Mouse (Mus musculus): ENCODE measurements around the gene Trmt1. TPM values are rescaled to one million over a fixed set of nuclear protein-coding genes. Genes with fewer than 3 reads are reported as not detected.

Gene Trmt1
- polyA plus RNA-seq, 1 experiment from 2014 or later, result 65.7 TPM

DNA sequence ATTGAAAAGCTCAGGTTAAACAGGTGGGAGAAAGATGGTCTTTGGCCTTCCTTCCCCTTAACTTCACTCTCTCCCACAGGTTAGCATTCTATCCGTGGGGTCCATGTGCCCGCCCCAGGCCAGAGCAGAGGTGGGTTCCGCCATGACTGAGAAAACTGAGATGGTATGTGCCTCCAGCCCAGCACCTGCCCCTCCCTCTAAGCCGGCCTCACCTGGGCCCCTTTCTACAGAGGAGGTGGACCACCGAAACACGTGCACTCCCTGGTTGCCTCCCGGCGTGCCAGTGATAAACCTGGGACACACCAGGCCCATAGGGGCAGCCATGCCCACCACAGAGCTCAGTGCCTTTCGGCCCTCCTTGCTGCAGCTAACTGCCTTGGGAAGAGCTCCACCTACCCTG lies 16.5 kb downstream of the Trmt1 start:
- H3K4me1 ChIP-seq (ENCODE audit: control insufficient read depth, insufficient read depth, low read length), result peaks cover 29% of the 10 kb centered on the region

DNA sequence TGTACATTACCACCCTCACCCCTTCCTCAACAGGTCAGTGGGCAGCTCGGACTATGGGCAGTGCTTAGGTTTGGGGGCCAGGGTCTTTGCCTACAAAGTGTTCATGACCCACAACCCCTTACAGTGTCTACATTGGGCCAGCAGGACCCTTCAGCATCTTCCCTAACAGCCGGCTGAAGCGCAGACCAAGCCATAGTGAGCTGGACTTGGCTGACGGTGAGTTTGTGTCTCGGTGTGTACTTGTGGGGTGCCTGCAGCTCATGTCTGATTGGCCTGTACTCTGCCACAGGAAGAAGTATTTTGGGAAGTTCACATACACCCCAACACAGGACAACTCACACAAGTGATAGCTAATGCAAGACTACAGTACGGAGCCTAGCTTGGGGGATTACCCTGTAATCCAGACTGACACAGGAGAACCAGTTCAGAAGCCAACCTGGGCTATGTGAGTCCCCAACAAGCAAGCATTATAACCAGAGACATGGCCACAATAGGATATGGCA lies 16.9 kb downstream of the Trmt1 start:
- WGBS, result 89% methylated on average over 6 of the region's 6 CpGs
- H3K4me3 ChIP-seq (ENCODE audit: low read depth, low read length), result 0 out of 2 replicates have a peak overlapping the region, but pooled peaks have one; percentile 17
- H3K4me1 ChIP-seq (ENCODE audit: control insufficient read depth, insufficient read depth, low read length), result peaks cover 30% of the 10 kb centered on the region

More for the DNA sequence above, 16.5 kb downstream of the Trmt1 start:
- Histone ChIP-seq H3K9ac (replicated peaks; ENCODE audit: low read depth, low read length) (no peak overlapping the region), H3K4me3 (ENCODE audit: low read depth, low read length) (peak overlapping the region; percentile 17; the same call in 1 of the 2 replicates), H3K36me3 (ENCODE audit: control insufficient read depth, insufficient read depth, low read length) (peaks cover 13% of the 10 kb centered on the region), H3K4me2 (replicated peaks; ENCODE audit: low read depth, low read length) (0 out of 2 replicates have a peak overlapping the region, but pooled peaks have one; percentile 13), H3K27ac (ENCODE audit: low read length) (no peak overlapping the region), H3K9me3 (ENCODE audit: control insufficient read depth, low read depth, low read length) (no peaks in the 10 kb centered on the region), H3K27me3 (ENCODE audit: control insufficient read depth, insufficient read depth, low read length) (peaks cover 36% of the 10 kb centered on the region; the same call in 1 of the 2 replicates)
- ATAC-seq (ENCODE audit: insufficient number of reproducible peaks, insufficient read depth, low FRiP score, low read depth), result no peak
- 72% methylated on average over 9 of the region's 9 CpGs for WGBS

DNA sequence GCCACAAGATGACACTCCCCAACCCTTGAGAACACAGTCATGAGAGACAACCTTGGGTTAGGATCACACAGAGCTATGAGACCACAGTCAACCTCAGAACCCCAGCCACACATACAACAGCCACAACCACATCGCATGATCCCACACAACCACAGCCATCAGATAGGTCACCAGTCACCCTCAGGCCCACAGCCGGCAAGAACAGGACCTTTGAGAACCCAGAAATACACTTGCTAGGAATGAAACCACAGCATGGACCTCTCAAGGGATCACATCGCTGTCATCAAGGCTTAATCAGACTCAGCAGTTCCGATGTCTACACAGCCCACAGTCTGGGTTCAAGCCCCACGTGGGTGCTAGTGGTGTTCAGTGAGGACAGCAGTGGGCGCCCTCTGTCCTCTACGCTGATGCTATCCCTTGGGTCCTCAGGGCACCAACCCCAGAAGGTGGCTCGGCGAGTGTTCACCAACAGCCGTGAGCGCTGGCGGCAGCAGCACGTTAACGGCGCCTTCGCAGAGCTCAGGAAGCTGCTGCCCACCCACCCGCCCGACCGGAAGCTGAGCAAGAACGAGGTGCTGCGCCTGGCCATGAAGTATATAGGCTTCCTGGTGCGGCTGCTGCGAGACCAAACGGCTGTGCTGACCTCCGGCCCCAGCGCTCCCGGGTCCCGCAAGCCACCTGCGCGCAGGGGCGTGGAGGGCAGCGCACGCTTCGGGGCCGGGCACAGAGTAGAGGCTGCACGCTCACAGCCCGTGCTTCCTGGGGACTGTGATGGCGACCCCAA lies 17.6 kb downstream of the Trmt1 start:
- H3K9ac ChIP-seq (replicated peaks; ENCODE audit: low read depth, low read length), result no peak overlapping the region
- ATAC-seq (ENCODE audit: insufficient number of reproducible peaks, insufficient read depth, low FRiP score, low read depth), result no peak
- no peaks in the 10 kb centered on the region for H3K9me3 ChIP-seq (ENCODE audit: control insufficient read depth, low read depth, low read length)
- no peak overlapping the region for H3K27ac ChIP-seq (ENCODE audit: low read length)
- H3K4me1 ChIP-seq (ENCODE audit: control insufficient read depth, insufficient read depth, low read length), result peaks cover 30% of the 10 kb centered on the region
- WGBS, result 18% methylated on average over 38 of the region's 38 CpGs
- H3K27me3 ChIP-seq (ENCODE audit: control insufficient read depth, insufficient read depth, low read length), result peaks cover 43% of the 10 kb centered on the region; the same call in 1 of the 2 replicates
- H3K4me3 ChIP-seq (ENCODE audit: low read depth, low read length), result 0 out of 2 replicates have a peak overlapping the region, but pooled peaks have one; percentile 9
- peak overlapping the region; percentile 26; the same call in 1 of the 2 replicates for H3K4me2 ChIP-seq (replicated peaks; ENCODE audit: low read depth, low read length)
- peaks cover 13% of the 10 kb centered on the region; the same call in 1 of the 2 replicates for H3K36me3 ChIP-seq (ENCODE audit: control insufficient read depth, insufficient read depth, low read length)

More for the DNA sequence above, 16.9 kb downstream of the Trmt1 start:
- Histone ChIP-seq H3K4me2 (replicated peaks; ENCODE audit: low read depth, low read length) (no peak overlapping the region), H3K9me3 (ENCODE audit: control insufficient read depth, low read depth, low read length) (no peaks in the 10 kb centered on the region), H3K27ac (ENCODE audit: low read length) (no peak overlapping the region), H3K9ac (replicated peaks; ENCODE audit: low read depth, low read length) (no peak overlapping the region), H3K36me3 (ENCODE audit: control insufficient read depth, insufficient read depth, low read length) (peaks cover 15% of the 10 kb centered on the region; the same call in 1 of the 2 replicates), H3K27me3 (ENCODE audit: control insufficient read depth, insufficient read depth, low read length) (peaks cover 41% of the 10 kb centered on the region; the same call in 1 of the 2 replicates)
- ATAC-seq (ENCODE audit: insufficient number of reproducible peaks, insufficient read depth, low FRiP score, low read depth), result no peak

DNA sequence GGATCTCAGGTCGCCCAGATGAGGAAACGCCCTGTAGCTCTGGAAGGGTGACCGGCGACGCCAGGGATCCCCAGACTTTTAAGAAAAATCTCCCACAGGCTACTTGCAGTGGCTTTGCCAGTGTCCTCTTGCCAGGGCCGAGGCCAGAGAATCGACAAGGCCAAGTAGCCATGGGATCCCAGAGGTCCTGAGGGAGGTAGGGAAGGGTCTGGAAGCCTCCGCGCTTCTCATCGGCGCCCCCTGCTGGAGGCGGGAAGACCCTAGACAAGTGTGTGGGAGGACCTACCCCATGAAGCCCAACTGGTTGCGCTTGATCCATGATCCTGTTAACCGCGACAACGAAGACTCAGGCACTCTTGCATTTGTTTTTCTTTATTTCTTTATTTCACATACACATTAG lies 18.2 kb downstream of the Trmt1 start:
- 8% methylated on average over 16 of the region's 16 CpGs for WGBS
- Histone ChIP-seq H3K9ac (replicated peaks; ENCODE audit: low read depth, low read length) (no peak overlapping the region), H3K27me3 (ENCODE audit: control insufficient read depth, insufficient read depth, low read length) (peaks cover 43% of the 10 kb centered on the region; the same call in 1 of the 2 replicates), H3K9me3 (ENCODE audit: control insufficient read depth, low read depth, low read length) (no peaks in the 10 kb centered on the region), H3K4me3 (ENCODE audit: low read depth, low read length) (peak overlapping the region; percentile 9; the same call in 1 of the 2 replicates), H3K4me1 (ENCODE audit: control insufficient read depth, insufficient read depth, low read length) (peaks cover 37% of the 10 kb centered on the region), H3K36me3 (ENCODE audit: control insufficient read depth, insufficient read depth, low read length) (peaks cover 9% of the 10 kb centered on the region; the same call in 1 of the 2 replicates), H3K4me2 (replicated peaks; ENCODE audit: low read depth, low read length) (peak overlapping the region; percentile 26; the same call in 1 of the 2 replicates), H3K27ac (ENCODE audit: low read length) (no peak overlapping the region)
- ATAC-seq (ENCODE audit: insufficient number of reproducible peaks, insufficient read depth, low FRiP score, low read depth), result no peak

DNA sequence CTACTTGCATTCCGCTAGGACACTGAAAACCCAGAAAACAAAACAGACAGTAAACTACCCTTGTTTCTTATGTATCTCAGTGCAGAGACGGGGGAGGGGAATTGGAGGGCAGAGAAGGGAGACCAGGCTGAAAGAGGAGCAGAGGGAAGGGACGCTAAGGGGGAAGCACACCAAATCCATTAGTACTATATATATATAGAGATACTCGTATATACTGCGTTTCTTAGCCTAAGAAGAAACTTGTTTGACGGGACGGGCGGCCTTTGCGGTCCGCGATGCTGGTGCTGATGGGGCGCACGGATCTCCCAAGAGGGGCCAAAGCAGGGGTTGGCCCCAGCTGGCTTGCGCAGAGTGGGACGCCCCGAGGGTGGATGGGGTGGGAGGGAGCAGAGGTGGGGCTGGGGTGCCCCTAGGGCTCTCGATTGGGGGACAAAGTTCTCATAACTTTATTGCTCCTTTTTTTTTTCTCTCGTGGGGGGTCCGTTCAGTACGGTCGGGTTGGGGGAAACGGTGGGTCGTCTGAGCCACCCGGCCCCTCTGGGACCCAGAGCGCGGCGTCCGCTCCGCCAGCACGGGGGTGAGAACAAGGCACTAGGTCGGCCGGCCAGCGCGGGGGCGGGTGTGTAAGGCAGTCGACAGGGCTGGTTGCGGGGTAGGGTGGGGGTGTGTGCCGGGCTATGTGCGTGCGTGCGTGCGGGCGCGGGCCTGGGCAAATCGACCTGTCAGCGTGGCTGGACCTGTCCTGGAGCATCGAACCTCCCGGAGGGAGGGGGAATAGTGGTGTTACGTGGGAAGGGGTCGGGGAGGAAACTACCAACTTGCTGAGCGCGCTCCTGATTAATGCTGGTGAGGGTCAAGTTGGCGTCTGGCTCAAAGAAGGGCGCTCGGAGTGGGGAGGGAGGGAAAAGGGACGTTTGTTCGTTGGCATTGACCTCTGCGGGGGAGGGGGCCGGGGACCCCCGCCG lies 19.0 kb downstream of the Trmt1 start:
- 6% methylated on average over 61 of the region's 61 CpGs for WGBS
- no peak for ATAC-seq (ENCODE audit: insufficient number of reproducible peaks, insufficient read depth, low FRiP score, low read depth)

DNA sequence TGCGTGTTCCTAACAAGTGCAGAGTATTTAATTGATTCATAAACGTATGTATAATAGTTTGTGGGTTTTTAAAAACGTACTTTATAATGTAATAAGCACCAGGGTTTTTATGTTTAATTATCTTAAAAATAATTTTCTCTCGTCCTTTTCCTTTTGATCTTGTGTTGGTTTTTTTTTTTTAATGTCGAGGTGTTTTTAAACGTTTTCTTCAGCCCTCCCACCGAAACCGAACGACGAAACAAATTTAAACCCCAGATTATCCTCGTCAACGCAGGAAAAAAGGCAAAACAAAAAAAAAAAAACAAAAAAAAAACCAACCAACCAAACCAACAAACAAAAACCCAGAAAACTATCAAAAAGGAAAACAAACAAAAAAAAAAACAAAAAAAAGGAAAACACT lies 19.9 kb downstream of the Trmt1 start:
- Histone ChIP-seq H3K9me3 (ENCODE audit: control insufficient read depth, low read depth, low read length) (no peaks in the 10 kb centered on the region), H3K27ac (ENCODE audit: low read length) (no peak overlapping the region), H3K4me2 (replicated peaks; ENCODE audit: low read depth, low read length) (peak overlapping the region; percentile 43), H3K36me3 (ENCODE audit: control insufficient read depth, insufficient read depth, low read length) (peaks cover 9% of the 10 kb centered on the region; the same call in 1 of the 2 replicates), H3K27me3 (ENCODE audit: control insufficient read depth, insufficient read depth, low read length) (peaks cover 43% of the 10 kb centered on the region; the same call in 1 of the 2 replicates), H3K9ac (replicated peaks; ENCODE audit: low read depth, low read length) (no peak overlapping the region; the same call in 1 of the 2 replicates), H3K4me1 (ENCODE audit: control insufficient read depth, insufficient read depth, low read length) (peaks cover 40% of the 10 kb centered on the region), H3K4me3 (ENCODE audit: low read depth, low read length) (peak overlapping the region; percentile 20)
- no peak for ATAC-seq (ENCODE audit: insufficient number of reproducible peaks, insufficient read depth, low FRiP score, low read depth)
- 4% methylated on average over 12 of the region's 12 CpGs for WGBS

More for the DNA sequence above, 19.0 kb downstream of the Trmt1 start:
- Histone ChIP-seq H3K9me3 (ENCODE audit: control insufficient read depth, low read depth, low read length) (no peaks in the 10 kb centered on the region), H3K9ac (replicated peaks; ENCODE audit: low read depth, low read length) (no peak overlapping the region; the same call in 1 of the 2 replicates), H3K4me3 (ENCODE audit: low read depth, low read length) (peak overlapping the region; percentile 20), H3K4me1 (ENCODE audit: control insufficient read depth, insufficient read depth, low read length) (peaks cover 40% of the 10 kb centered on the region), H3K4me2 (replicated peaks; ENCODE audit: low read depth, low read length) (peak overlapping the region; percentile 43), H3K27me3 (ENCODE audit: control insufficient read depth, insufficient read depth, low read length) (peaks cover 43% of the 10 kb centered on the region; the same call in 1 of the 2 replicates), H3K36me3 (ENCODE audit: control insufficient read depth, insufficient read depth, low read length) (peaks cover 9% of the 10 kb centered on the region; the same call in 1 of the 2 replicates), H3K27ac (ENCODE audit: low read length) (no peak overlapping the region)

DNA sequence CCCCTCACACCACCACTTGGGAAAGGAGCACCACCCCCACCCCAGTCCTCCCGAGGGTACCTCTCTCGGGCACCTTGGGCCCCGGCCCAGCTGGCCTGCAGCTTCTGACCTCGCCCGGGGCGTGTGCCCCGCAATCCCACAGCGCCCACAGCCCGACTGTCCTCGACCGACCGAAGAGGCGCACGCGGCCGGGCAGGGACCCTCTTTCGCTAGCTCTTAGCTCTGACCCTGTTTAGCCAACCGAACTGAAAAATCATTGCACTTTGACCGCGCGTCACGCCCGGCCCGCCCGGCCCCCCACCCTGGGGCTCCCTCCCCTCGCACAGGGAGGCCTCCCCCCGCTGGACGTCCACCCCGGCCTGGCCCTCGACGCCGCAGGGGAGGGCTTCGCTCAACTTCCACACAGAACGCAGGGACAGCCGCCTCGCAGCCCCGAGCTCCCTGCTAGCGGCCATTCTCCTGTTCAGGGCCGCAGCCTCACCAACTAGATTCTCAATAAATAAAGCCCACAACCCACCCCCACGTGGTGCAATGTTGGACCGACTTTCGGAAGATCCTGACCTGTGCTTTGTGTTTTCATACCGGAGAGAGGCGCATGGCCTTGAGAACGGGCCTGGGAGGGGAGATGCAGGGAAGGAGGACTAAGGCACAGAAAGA lies 20.6 kb downstream of the Trmt1 start:
- H3K4me1 ChIP-seq (ENCODE audit: control insufficient read depth, insufficient read depth, low read length), result peaks cover 41% of the 10 kb centered on the region
- no peaks in the 10 kb centered on the region for H3K9me3 ChIP-seq (ENCODE audit: control insufficient read depth, low read depth, low read length)
- ATAC-seq (ENCODE audit: insufficient number of reproducible peaks, insufficient read depth, low FRiP score, low read depth), result 0 out of 2 replicates have a peak, but pooled peaks have one; percentile 7
- peak overlapping the region; percentile 20 for H3K4me3 ChIP-seq (ENCODE audit: low read depth, low read length)
- H3K27me3 ChIP-seq (ENCODE audit: control insufficient read depth, insufficient read depth, low read length), result peaks cover 43% of the 10 kb centered on the region; the same call in 1 of the 2 replicates
- peaks cover 9% of the 10 kb centered on the region; the same call in 1 of the 2 replicates for H3K36me3 ChIP-seq (ENCODE audit: control insufficient read depth, insufficient read depth, low read length)
- H3K27ac ChIP-seq (ENCODE audit: low read length), result peak overlapping the region; percentile 66; the same call in 1 of the 2 replicates
- H3K4me2 ChIP-seq (replicated peaks; ENCODE audit: low read depth, low read length), result peak overlapping the region; percentile 15
- no peak overlapping the region; the same call in 1 of the 2 replicates for H3K9ac ChIP-seq (replicated peaks; ENCODE audit: low read depth, low read length)
- WGBS, result 12% methylated on average over 45 of the region's 45 CpGs
